Mouse (Mus musculus) heart, postnatal 0 days (tissue): ENCODE measurements around the gene Angptl8.

Source experiments
- CTCF ChIP-seq: IDR thresholded peaks from 2 replicates; pipeline ENCODE4 v1.5.1; 2016; ENCODE audit warnings: antibody characterized with exemption, control low read depth, low read depth
- EP300 ChIP-seq: IDR thresholded peaks from 2 replicates; pipeline ENCODE4 v1.6.1; 2016; ENCODE audit warnings: antibody characterized with exemption, low read depth

- no peak for TF ChIP-seq CTCF
- TF ChIP-seq EP300 = no peak
Measured at GRCm38 (mm10) chr9:21866641-21867040, 31.3 kb downstream of the Angptl8 start.
